Mouse (Mus musculus): Measurements from ENCODE around the gene Gemin2. TPM values are rescaled to one million over a fixed set of nuclear protein-coding genes. Genes with fewer than 3 reads are reported as not detected.

The Gemin2 gene
- polyA plus RNA-seq (2014; fragmentation: Illumina TruSeq; extraction: RNeasy Lipid Tissue Mini Kit (QIAGEN cat#74804); ENCODE audit: low read depth, low replicate concordance): 8.9 TPM

GRCm38 (mm10) chr12:59013234-59013633 lies at the start of gene Gemin2:
Gene Gemin2, plus strand, starts transcription at chr12:59013393.

GRCm38 (mm10) chr12:59011844-59012709 lies 1.1 kb upstream of the Gemin2 start, which contains the start of gene Sec23a:
Gene Sec23a, minus strand, starts transcription at chr12:59012017.

GRCm38 (mm10) chr12:59060993-59061595 lies 47.9 kb downstream of the Gemin2 start, which contains the start of gene Trappc6b:
Gene Trappc6b, minus strand, starts transcription at chr12:59061472.

GRCm38 (mm10) chr12:59066448-59067077 lies 53.4 kb downstream of the Gemin2 start, which contains the start of gene Pnn:
Gene Pnn, plus strand, starts transcription at chr12:59066884.

Other genes starting within 250 kb of the Gemin2 start
- 27.1 TPM for gene Sec23a, start 1.4 kb upstream of the Gemin2 start, polyA plus RNA-seq (2014; fragmentation: Illumina TruSeq; extraction: RNeasy Lipid Tissue Mini Kit (QIAGEN cat#74804); ENCODE audit: low read depth, low replicate concordance)
- gene Trappc6b, start 48.1 kb downstream of the Gemin2 start, polyA plus RNA-seq (2014; fragmentation: Illumina TruSeq; extraction: RNeasy Lipid Tissue Mini Kit (QIAGEN cat#74804); ENCODE audit: low read depth, low replicate concordance): 131 TPM
- 74.9 TPM for gene Pnn, start 53.5 kb downstream of the Gemin2 start, polyA plus RNA-seq (2014; fragmentation: Illumina TruSeq; extraction: RNeasy Lipid Tissue Mini Kit (QIAGEN cat#74804); ENCODE audit: low read depth, low replicate concordance)
- 91.9 TPM for gene Mia2, start 82.4 kb downstream of the Gemin2 start, polyA plus RNA-seq (2014; fragmentation: Illumina TruSeq; extraction: RNeasy Lipid Tissue Mini Kit (QIAGEN cat#74804); ENCODE audit: low read depth, low replicate concordance)
- 18.3 TPM for gene Fbxo33, start 206.3 kb downstream of the Gemin2 start, polyA plus RNA-seq (2014; fragmentation: Illumina TruSeq; extraction: RNeasy Lipid Tissue Mini Kit (QIAGEN cat#74804); ENCODE audit: low read depth, low replicate concordance)

Data from adipose tissue, adult 10 weeks (tissue).